Mouse (Mus musculus) heart, adult 8-10 months (tissue): Measurements from ENCODE around the gene Smdt1. TPM values are rescaled to one million over a fixed set of nuclear protein-coding genes. Genes with fewer than 3 reads are reported as not detected.
"Not testable (repeated sequence)": the region's sequence is repeated elsewhere in the genome, so short reads cannot be mapped to it uniquely, and the experiment has no call there.

Experiments used
- DNase-seq: peaks from one replicate; pipeline ENCODE4 v3.0.0; 2022; ENCODE audit warnings: low spot score
- total RNA-seq, 4 experiments: library from RNA; stranded (reverse); gene quantifications; 2 replicates each; pipeline ENCODE4 v1.2.4; 2022

Smdt1 gene
- total RNA-seq, 4 experiments from 2014 or later = 190 to 214 (median 204) TPM

DNA sequence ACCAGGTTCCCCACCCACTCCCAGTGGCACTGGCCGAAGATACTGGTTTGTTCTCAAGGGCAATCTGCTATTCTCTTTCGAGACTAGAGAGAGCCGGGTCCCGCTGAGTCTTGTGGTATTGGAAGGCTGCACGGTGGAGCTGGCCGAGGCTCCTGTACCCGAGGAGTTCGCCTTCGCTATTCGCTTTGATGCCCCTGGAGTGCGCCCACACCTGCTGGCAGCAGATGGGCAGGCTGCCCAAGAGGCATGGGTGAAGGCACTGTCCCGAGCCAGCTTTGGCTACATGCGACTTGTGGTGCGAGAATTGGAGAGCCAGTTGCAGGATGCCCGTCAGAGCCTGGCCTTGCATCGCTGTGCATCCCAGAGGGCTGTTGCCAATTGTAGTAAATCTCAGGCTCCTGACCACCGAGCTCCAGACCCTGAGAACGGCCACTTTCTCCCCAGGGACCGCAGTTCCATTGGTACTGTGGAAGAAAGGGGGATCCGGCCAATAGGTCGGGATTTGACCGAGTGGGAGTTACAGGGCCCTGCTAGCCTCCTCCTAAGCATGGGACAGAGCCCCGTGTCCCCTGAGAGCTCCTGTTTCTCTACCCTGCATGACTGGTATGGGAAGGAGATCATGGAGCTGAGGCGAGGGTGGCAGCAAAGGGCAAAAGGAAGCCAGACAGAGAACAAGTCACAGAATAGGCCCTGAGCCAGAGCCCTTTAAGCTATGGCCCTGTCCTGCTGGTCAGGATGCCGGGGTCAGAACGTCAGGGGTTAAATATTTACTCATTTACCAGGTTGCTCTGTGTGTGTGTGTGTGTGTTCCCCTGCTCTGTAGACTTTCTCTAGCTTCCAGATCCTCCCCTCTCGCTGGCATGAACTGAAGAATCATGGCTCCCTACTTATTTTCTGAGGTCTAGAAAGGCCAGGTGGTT lies 4.9 kb downstream of the Smdt1 start:
- DNase-seq = no peak

DNA sequence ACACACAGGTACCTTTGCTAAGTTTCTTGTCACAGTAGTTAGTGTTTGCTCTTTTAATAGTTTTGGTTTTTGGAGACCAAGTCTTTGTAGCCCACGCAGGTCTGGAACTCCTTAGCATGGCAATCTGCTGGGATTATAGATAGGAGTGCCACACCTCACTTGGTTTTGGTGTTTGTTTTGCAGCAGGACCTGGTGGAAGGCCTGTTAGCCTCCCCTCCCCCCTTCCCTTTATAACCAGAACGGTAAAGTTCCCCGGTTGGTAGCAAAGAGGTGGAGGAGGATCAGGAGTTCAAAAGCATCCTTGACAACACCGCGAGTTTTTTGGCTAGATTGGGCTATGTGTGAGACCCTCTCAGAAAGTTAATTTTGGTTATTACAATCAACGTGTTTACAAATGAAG lies 6.2 kb downstream of the Smdt1 start:
- no peak for DNase-seq

DNA sequence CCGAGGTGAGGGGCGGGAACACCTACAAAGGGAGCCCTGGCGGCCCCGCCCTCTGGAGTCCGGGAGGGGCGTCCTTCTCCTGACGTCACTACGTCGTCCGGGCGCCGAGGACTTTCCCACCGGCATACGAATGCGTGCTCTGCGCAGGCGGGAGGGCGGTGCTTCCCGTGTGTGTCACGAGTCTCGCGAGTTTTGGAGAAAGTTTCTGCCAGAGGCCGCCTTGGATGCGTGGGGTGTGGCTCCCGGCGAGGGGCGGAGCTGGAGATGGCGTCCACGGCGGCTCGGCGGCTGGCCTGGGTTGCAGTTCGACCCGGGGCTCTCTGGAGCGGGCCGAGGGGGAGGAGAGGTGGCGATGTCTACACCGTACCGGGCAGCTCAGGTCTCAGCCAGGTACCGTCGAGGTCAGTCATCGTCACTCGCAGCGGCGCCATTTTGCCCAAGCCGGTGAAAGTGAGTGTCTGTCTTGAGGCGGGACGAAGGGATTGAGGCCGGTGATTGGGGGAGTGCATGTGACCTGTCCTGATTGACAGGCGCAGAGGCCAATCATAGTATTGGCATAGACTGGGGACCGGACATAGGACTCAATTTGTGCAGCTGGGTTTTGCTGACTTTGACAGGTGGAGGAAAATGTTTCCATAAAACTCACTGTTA lies 7.2 kb downstream of the Smdt1 start:
- DNase-seq = peak; percentile 99

DNA sequence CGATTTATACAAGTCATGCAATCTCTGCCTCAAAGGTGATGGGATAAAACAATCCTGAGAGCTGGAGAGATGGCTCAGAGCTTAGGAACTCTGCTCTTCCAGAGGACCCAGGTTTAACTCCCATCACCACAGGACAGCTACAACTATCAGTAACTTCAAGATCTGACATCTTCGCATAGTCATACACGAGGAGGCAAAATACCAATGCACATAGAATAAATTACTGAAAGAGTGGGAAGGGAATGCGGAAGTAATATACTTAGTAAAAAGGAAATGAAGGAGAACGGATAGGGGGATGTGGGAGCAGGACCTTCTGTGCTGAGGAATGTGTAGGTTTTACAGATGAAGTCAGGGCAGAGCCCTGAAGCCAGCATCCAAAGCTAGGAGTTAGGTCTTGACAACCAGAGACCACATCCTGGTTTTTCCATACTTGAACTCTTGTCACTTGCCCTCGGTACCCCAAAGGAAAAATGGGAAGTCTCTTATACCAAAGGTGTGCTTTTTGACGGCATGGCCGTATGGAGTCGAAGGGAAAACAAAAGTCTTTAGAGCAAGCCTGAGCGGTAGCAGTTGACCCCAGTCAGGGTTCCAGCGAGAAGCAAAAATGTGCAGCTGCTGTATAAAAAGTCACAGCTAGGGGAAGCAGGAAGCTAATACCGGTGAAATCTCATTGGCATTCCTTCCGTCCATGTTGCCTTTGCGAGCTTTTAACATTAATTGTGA lies 8.0 kb downstream of the Smdt1 start:
- no peak for DNase-seq

DNA sequence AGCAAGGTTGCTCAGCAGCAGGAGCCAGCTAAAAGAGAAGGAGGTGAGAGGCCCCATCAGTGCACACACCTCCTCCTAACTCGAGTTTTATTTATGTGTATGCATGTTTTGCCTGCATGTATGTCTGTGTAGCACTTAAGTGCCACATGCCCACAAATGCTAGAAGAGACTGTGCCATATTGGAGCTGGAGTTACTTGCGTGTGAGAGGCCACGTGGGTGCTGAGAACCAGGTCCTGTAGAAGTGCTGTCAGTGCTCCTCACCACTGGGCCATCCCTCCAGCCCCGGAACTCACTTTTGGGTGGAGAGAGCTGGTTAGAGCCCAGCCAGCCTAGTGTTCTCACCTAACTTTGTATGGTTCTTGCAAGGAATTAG lies 8.5 kb downstream of the Smdt1 start:
- DNase-seq = no peak

DNA sequence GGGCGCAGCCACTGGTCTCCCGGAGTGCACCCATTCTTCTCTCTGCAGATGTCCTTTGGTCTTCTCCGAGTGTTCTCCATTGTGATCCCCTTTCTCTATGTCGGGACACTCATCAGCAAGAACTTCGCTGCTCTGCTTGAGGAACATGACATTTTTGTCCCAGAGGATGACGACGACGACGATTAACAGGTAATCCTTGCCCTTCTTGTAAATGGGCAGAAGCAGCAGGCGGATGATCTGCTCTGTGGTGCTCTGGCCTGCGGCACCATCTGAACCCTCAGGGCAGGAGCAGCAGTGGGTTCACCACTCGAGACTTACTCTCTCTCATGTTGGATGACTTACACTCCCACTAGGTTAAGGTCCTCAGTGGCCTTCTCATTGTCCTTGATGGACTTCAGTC lies 9.1 kb downstream of the Smdt1 start:
- DNase-seq = no peak

DNA sequence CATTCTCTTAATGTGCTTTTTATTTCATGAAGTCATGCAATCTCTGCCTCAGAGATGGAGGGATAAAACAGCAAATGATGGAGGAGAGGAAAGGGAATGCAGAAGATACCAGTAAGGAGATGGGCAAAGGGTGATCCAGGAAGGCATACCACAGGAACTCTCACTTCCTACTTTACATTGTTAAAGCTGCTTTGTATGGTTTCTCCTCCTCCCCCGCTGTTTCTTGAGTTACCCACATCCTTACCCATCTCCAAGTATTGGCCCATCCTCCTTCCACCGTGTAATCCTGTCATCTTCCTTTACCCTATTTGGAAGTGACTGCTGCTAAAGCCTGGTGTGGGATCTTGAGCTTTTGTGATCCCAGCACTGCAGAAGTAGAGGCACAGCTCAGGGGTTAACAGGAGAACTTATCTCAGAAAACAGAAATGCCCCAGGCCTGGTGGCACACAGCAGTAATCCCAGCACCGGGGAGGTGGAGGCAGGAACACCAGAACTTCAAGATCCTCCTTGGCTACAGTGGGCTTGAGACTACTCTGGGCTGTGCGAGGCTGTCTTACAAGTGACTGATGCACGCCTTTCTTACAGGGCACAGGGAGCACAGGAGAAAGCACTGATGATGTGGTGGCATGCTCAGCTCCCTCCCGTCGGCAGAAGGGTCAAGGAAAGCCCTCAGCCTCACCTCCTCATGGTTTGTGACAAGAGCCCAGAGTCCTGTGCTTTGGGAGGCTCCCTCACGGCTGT lies 9.7 kb downstream of the Smdt1 start:
- DNase-seq = no peak

DNA sequence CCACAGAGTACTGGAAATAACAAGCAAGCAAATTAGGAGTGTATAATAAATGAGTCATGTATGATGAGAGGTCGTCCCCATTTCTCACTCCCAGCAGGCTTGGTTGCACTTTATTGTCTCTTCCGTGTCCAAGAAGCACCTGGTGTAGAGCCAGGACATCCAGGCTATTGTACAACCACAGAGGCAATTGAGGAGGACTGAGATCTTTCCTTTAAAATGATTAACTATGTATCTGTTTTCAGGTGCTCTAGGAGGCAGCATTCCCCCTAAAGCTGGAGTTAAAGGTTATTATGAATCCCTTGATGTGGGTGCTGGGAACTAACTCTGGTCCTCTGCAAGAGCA lies 10.2 kb downstream of the Smdt1 start:
- DNase-seq = no peak

DNA sequence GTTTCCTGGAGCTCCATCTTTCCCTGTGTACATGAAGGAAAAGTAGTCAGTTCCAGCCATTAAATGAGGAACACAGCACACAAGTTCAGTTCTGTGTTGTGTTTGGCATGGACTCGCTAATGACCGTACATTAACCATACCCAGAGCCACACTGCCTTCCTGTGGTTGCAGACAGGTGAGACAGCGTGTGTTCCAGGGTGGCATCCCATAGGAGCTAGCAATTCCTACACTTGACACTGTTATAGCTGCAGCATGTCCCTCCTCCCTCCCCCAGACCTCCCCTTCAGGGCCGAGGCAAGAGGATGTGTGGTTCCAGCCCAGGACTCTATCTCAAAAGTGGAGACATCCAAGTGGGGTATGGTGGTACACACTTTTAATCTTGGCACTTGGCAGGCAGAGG lies 11.6 kb downstream of the Smdt1 start:
- no peak for DNase-seq

DNA sequence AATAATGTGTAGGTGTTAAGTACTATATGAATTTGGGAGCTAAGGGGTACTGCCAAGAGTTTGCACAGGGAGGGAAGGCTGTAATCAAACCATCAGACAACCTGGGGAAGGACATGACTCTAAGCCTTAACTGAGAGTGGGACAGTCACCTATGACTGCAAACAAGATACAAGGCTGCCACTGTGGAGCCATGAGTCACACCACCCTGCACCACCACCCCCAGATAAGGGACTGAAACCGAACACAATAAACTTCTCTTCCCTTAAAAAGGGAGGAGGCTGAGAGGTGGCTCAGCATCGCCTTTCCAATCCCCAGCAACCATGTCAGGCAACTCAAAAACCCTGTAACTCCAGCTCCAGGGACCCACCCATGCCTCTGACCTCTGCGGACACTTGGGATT lies 12.7 kb downstream of the Smdt1 start:
- DNase-seq = no peak

DNA sequence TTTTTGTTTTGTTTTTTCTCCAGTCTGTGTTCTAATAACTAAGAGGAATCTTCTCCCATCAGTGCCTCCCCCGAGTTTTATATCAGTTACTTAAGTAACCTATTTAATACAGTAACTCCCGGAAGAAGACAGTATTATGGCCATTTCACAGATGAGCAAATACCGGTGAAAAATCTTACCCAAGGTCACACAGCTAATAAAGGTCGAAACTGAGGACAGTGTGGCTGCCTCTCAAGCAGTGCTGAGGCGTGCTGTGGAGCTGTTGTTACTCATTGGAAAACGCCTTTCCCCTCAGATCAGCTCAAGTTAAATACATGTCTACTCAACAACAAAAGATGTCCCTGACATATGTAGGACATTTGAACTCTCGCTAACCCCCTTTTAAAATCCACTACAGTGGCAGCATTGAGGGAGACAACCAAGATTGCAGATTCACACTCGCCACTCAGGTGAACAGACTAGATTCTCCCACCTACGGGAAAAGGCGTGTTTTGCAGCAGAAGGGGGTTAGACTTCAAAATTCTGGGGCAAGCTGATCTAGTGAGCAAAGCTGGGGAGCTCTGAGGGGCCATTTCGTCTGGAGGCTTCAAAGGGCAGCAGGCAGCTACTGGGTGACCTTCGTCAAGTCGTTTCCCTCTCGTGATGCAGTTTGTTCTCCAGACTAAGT lies 14.5 kb downstream of the Smdt1 start:
- no peak for DNase-seq

DNA sequence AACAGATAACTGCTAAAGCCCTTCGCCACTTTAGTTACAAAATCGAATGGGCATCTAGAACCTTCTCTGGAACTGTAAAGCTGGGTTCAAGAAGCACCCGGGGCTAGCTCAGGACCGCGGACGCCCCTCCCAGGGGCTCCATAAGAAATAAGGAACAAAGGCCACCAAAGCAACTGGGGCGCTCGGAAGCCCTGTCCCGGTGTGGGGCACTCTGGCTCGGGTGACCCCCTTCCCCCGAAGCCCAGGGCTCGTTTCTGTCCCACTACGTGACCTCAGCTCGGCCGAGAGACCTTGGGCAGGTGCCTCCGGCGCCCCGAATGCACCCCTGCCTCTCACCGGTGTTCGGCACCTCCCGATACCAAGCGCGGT lies 15.0 kb downstream of the Smdt1 start:
- no peak for DNase-seq

DNA sequence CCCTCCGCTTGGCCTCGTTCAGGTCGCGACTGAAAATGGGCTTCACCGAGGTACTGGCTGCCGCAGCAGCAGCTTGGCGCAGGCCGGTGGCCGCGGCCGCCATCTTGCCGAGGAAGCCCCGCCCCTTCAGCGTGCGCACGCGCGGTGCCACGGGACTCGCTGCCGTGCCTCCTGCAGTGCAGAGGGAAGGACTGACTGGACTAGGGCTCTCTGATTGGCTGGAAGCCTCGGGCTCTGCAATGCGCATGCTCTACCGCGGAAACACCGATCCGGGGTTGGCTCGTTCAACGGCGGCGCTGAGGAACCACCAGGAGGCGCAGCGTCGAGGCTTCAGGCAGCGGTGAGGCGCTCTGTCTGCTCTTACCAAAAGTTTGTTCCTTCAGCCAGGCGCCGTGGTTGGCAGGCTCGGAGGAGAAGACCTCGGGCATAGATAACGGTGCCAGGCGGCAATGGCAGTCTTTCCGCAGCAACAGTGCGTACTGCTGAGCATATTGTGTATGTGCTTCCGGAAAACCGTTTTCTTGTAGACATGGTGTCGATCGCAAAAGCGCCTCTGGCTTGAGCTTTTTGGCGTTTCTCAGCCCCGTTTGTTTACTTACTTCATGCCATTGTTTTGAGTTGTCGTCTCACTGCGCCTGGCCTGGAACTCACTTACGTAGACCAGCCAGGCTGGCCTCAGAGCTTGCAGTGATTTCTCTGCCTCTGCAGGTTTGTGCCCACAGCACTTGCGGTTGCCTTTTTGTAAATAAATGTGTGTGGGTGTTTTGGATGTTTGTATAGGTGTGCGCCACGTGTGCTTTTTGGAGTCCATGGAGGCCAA lies 15.6 kb downstream of the Smdt1 start, which contains the start of gene Ndufa6:
Ndufa6 (minus strand) TSS at position 197 of the 820 bp plus-strand sequence.
- peak; percentile 97 for DNase-seq

DNA sequence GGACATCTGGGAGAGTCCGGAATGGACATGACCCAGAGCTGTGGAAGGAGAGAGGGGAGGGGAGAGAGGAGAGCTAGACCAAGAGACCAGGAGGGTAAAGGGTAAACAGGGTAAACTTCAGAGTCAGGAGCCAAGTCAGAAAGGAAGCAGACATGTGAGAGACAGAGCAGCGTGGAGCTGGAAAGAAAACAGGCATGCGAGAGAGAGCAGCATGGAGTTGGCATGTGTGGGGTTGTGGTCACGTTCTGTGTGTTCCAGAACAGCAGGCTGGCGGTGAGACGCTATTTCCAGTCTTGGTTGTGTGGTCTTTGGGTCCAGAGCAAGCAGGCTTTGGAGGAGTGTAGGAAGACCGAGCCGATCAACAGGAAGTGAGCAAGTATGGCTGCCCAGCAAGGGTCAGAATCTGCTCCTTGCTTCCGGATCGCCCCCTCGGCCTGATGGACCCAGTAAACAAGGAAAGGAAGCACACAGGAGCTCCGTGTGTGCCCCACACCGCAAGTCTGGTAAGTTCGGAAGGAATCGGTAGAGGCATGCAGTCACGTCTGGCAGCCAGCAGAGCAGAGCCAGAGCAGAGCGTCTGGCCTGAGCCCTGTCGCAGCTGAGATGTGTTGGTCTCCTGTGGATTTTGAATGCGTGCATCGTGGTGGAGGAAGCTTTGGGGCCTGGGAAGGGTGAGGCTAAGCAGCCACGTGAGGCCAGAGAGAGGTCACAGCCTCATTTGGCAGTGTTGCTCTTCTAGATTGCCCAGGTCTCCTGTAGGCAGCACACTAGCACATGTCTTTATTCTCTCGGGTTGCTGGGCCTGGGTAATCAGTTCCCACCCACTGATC lies 19.9 kb downstream of the Smdt1 start:
- DNase-seq = peak; percentile 38

DNA sequence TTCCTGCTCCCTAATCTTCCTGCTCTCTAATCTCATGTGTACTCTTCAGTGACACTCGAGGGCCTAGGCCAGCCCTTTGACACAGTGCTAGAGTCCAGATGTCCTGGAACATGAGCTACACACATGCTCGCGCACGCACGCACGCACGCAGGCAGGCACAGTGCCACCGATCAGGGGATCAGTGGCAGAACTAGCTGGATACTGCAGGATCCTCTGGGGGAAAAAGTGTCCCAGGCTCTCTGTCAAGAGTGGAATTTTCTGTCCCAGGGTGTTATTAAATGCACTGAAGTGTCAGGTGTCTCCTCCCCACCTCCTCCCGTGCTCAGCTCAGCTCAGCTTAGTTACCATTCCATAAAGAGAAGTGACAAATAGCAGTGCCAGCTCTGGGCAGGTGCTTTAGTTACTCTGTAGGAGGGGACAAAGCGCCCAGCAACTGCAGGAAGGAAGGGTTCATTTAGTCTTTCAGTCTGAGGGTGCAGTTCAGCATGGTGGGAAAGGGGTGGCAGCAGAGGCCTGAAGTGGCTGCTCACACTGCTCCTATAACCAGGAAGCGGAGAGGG lies 22.8 kb downstream of the Smdt1 start:
- DNase-seq = no peak

DNA sequence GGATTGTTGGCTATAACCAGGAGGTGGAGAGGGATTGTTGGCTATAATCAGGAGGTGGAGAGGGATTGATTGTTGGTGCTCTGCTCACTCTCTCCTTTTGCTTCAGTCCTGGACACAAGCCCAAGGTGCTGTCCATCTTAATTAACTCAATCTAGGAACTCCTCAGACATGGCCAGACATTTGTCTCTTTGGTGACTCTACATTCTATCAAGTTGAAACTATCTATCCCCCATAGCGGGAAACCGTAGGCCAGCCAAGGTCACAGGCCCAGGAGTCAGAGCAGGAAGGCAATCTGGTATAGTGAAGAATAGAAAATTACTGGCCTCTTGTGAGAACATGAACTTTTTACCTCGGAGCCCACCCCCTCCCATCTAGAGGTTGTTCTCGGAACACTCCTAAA lies 23.5 kb downstream of the Smdt1 start:
- peak; percentile 34 for DNase-seq

DNA sequence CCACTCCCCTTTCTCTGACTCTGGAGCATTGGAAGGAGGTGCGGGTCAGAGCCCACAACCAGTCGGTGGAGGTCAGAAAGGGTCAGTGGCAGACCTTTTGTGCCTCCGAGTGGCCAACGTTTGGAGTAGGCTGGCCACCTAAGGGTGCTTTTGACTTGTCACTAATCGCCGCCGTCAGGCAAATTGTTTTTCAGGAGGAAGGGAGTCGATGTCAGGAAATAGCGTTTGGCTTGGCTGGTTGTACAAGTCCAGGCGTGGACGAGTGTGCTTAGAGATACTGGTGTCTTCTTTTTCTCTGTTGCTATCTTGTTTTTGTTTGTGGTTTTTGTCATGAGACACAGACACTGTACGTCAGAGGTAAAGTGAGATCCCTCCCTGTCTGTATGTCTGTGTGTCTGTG lies 25.0 kb downstream of the Smdt1 start:
- not testable (repeated sequence) for DNase-seq

DNA sequence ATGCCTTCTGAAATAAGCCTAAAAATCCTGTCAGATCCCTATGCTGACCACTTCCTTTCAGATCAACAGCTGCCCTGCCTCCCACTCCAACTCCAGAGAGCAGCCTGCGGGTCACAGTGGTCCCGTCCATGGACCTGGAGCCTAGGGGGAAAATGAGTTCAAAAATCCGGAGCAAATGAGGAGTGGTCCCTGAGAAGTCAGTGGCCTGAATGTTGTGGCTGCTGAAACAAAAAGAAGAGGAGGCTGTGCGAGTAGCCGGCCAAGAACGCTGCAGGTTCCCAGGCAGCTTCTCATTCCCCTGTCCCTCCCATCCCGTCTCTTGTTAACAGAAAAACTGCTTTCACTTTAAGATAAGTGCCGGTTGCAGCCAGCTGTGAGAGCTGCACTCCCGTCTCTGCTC lies 25.8 kb downstream of the Smdt1 start:
- not testable (repeated sequence) for DNase-seq

DNA sequence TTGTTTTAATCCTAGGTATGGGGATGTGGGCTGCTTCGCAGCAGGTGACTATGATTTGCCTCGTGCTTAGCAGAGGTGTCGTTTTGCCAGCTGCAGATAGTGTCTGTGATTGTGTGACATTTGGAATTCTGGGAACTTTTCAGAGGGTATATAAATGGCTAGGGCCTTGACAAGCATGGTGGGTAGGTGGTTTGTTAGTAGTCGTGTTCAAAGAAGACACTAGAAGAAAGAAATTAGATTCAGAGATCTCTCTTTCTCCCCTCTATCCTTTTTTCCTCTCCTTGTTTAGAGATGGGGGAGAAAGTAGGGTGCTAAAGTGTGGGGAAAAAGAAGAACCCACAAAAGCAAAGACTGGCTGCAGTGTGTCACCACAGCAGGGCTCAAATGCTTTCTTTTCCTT lies 29.4 kb downstream of the Smdt1 start:
- no peak for DNase-seq
